Mouse (Mus musculus) MEL (cell line): ENCODE measurements around the gene 9530077C05Rik. TPM values are rescaled to one million over a fixed set of nuclear protein-coding genes. Genes with fewer than 3 reads are reported as not detected.

Source experiments
- DNase-seq: peaks from one replicate; pipeline ENCODE4 v3.0.0; 2011; ENCODE audit warnings: low read depth, low spot score
- H3K27ac ChIP-seq: 2 replicates; pipeline ENCODE4 v1.5.1; 2012; ENCODE audit warnings: low read depth, mild to moderate bottlenecking, control low read depth, low read length, moderate library complexity; ENCODE audit not compliant: control insufficient read depth
- H3K27me3 ChIP-seq, 2 experiments: fragments of 150-350 bp in 1 of 2; sonication (generic) in 1 of 2; 2 replicates each; pipeline ENCODE4 v1.6.1; 2012; ENCODE audit warnings: low read length in 2 of 2, mild to moderate bottlenecking in 2 of 2, improper control_type of control experiment in 1 of 2, moderate library complexity in 1 of 2; ENCODE audit not compliant: insufficient read depth in 2 of 2, control insufficient read depth in 1 of 2
- H3K36me3 ChIP-seq, 2 experiments: 2 replicates each; pipeline ENCODE4 v1.6.1; 2012 to 2014; ENCODE audit warnings: low read length in 2 of 2, improper control_type of control experiment in 1 of 2, inconsistent platforms in 1 of 2, mild to moderate bottlenecking in 1 of 2; ENCODE audit not compliant: insufficient read depth in 2 of 2, control insufficient read depth in 1 of 2
- H3K4me1 ChIP-seq, 2 experiments: fragments of 150-350 bp in 1 of 2; sonication (generic) in 1 of 2; 2 replicates each; pipeline ENCODE4 v1.6.1; 2012; ENCODE audit warnings: low read length in 2 of 2, improper control_type of control experiment in 1 of 2, mild to moderate bottlenecking in 1 of 2; ENCODE audit not compliant: insufficient read depth in 2 of 2, control insufficient read depth in 1 of 2
- H3K4me3 ChIP-seq, 2 experiments: fragments of 150-350 bp in 1 of 2; sonication (generic) in 1 of 2; 2 replicates each; pipeline ENCODE4 v1.5.1; 2012; ENCODE audit warnings: low read depth in 2 of 2, low read length in 2 of 2, mild to moderate bottlenecking in 2 of 2, moderate library complexity in 2 of 2, control low read depth in 1 of 2, improper control_type of control experiment in 1 of 2; ENCODE audit not compliant: control insufficient read depth in 1 of 2, insufficient read depth in 1 of 2
- H3K79me2 ChIP-seq: 2 replicates; pipeline ENCODE4 v1.6.1; 2012; ENCODE audit warnings: mild to moderate bottlenecking, low read length, moderate library complexity; ENCODE audit not compliant: control insufficient read depth, poor library complexity, insufficient read depth
- H3K9ac ChIP-seq: 2 replicates; pipeline ENCODE4 v1.6.1; 2012; ENCODE audit warnings: low read depth, mild to moderate bottlenecking, control low read depth, low read length, moderate library complexity; ENCODE audit not compliant: control insufficient read depth, poor library complexity, severe bottlenecking
- H3K9me3 ChIP-seq: fragments of 150-350 bp; sonication (generic); replicated peaks from 2 replicates; pipeline ENCODE4 v1.6.1; 2012; ENCODE audit warnings: mild to moderate bottlenecking, low read length, improper control_type of control experiment, moderate library complexity; ENCODE audit not compliant: insufficient read depth
- CHD1 ChIP-seq: IDR thresholded peaks from 2 replicates; pipeline ENCODE4 v1.6.1; 2012; ENCODE audit warnings: low read depth, mild to moderate bottlenecking, inconsistent platforms, low read length, improper control_type of control experiment
- CHD2 ChIP-seq: IDR thresholded peaks from 2 replicates; pipeline ENCODE4 v1.6.1; 2011; ENCODE audit warnings: low read length, improper control_type of control experiment
- CTCF ChIP-seq, 3 experiments: IDR thresholded peaks in 2 of 3; conservative IDR thresholded peaks in 1 of 3; 2 replicates each; pipeline ENCODE4 v1.5.1; 2011 to 2012; ENCODE audit warnings: low read length in 3 of 3, low read depth in 2 of 3, mild to moderate bottlenecking in 2 of 3, improper control_type of control experiment in 1 of 3, inconsistent platforms in 1 of 3, mixed read lengths in 1 of 3, moderate library complexity in 1 of 3; ENCODE audit not compliant: control insufficient read depth in 1 of 3, insufficient read depth in 1 of 3, poor library complexity in 1 of 3, severe bottlenecking in 1 of 3
- ELF1 ChIP-seq: IDR thresholded peaks from 2 replicates; pipeline ENCODE4 v1.6.1; 2014; ENCODE audit warnings: low read depth, mild to moderate bottlenecking, inconsistent platforms, low read length, improper control_type of control experiment, moderate library complexity
- GATA1 ChIP-seq: IDR thresholded peaks from 2 replicates; pipeline ENCODE4 v1.6.1; 2011; ENCODE audit warnings: low read depth, low read length, improper control_type of control experiment
- MAX ChIP-seq: IDR thresholded peaks from 2 replicates; pipeline ENCODE4 v1.6.1; 2011; ENCODE audit warnings: low read length, improper control_type of control experiment
- MAZ ChIP-seq: IDR thresholded peaks from 2 replicates; pipeline ENCODE4 v1.6.1; 2012; ENCODE audit warnings: low read depth, mild to moderate bottlenecking, inconsistent platforms, low read length, improper control_type of control experiment
- MXI1 ChIP-seq: IDR thresholded peaks from 2 replicates; pipeline ENCODE4 v1.6.1; 2011; ENCODE audit warnings: mild to moderate bottlenecking, low read depth, low read length, improper control_type of control experiment
- MYB ChIP-seq: IDR thresholded peaks from 2 replicates; pipeline ENCODE4 v1.6.1; 2011; ENCODE audit warnings: mild to moderate bottlenecking, low read depth, low read length, improper control_type of control experiment
- MYC ChIP-seq: IDR thresholded peaks from 2 replicates; pipeline ENCODE4 v1.6.1; 2011; ENCODE audit warnings: low read depth, mild to moderate bottlenecking, low read length, improper control_type of control experiment, moderate library complexity
- NRF1 ChIP-seq: IDR thresholded peaks from 2 replicates; pipeline ENCODE4 v1.6.1; 2014; ENCODE audit warnings: low read depth, mild to moderate bottlenecking, inconsistent platforms, low read length, improper control_type of control experiment, moderate library complexity; ENCODE audit not compliant: poor library complexity, insufficient read depth, severe bottlenecking
- POLR2A ChIP-seq, 2 experiments: IDR thresholded peaks; 2 replicates each; pipeline ENCODE4 v1.6.1; 2011 to 2012; ENCODE audit warnings: low read length in 2 of 2, mild to moderate bottlenecking in 2 of 2, control low read depth in 1 of 2, improper control_type of control experiment in 1 of 2, low read depth in 1 of 2, moderate library complexity in 1 of 2; ENCODE audit not compliant: control insufficient read depth in 1 of 2, insufficient read depth in 1 of 2, poor library complexity in 1 of 2
- POLR2AphosphoS2 ChIP-seq: IDR thresholded peaks from 2 replicates; pipeline ENCODE4 v1.6.1; 2011; ENCODE audit warnings: low read length, improper control_type of control experiment
- TBP ChIP-seq: IDR thresholded peaks from 2 replicates; pipeline ENCODE4 v1.8.0; 2011; ENCODE audit warnings: low read depth, low read length, improper control_type of control experiment
- UBTF ChIP-seq: IDR thresholded peaks from 2 replicates; pipeline ENCODE4 v1.6.1; 2012; ENCODE audit warnings: low read depth, mild to moderate bottlenecking, inconsistent platforms, low read length, improper control_type of control experiment, moderate library complexity, borderline replicate concordance; ENCODE audit not compliant: insufficient read depth
- USF1 ChIP-seq: IDR thresholded peaks from 2 replicates; pipeline ENCODE4 v1.6.1; 2014; ENCODE audit warnings: low read depth, mild to moderate bottlenecking, inconsistent platforms, low read length, improper control_type of control experiment, moderate library complexity
- ZC3H11A ChIP-seq: IDR thresholded peaks from 2 replicates; pipeline ENCODE4 v1.6.1; 2012; ENCODE audit warnings: low read depth, mild to moderate bottlenecking, inconsistent platforms, low read length, improper control_type of control experiment
- ZKSCAN1 ChIP-seq: IDR thresholded peaks from 2 replicates; pipeline ENCODE4 v1.6.1; 2012; ENCODE audit warnings: low read depth, mild to moderate bottlenecking, inconsistent platforms, low read length, improper control_type of control experiment, moderate library complexity
- ZNF384 ChIP-seq: IDR thresholded peaks from 2 replicates; pipeline ENCODE4 v1.6.1; 2012; ENCODE audit warnings: low read depth, mild to moderate bottlenecking, inconsistent platforms, low read length, improper control_type of control experiment
- polyA plus RNA-seq, 2 experiments: library from polyadenylated mRNA; stranded (reverse) in 1 of 2; unstranded in 1 of 2; fragments of >175 nt in 1 of 2; fragments of >200 nt in 1 of 2; gene quantifications; 2 replicates each; pipeline versions ENCODE4 v1.2.1 to v1.2.4; 2012; ENCODE audit warnings: low replicate concordance in 2 of 2, low read depth in 1 of 2; ENCODE audit not compliant: insufficient read length in 2 of 2, insufficient read depth in 1 of 2, missing spikeins in 1 of 2
- total RNA-seq: library from RNA; depleted of rRNA; stranded (reverse); fragments of 300-350 nt; gene quantifications from 2 replicates; pipeline ENCODE4 v1.2.3, GENCODE M21; 2012

Gene 9530077C05Rik
- total and polyA plus RNA-seq, 3 experiments = 4.1 to 6.9 TPM; not detected in 1

DNA sequence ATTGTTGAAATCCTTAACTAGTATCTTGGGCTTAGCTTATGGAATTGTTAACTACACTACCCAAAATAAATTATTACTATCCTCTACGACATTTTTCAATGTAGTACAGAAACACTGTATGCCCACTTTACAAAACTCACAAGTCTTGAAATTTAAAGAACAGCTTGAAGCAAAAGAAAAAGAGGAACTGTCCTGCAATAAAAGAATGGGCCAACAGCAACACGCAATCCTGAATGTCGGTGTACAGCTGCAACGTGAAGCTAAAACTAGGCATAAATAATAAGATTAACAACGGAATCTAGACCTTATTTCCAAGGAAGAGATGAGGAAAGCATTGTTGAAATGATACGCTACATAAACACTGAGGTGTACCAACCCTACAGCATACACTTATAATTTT, 23.4 kb upstream of the 9530077C05Rik start:
- Histone ChIP-seq H3K36me3 (peaks cover 40 to 51% of the 10 kb centered on the region in 2 experiments), H3K79me2 (peaks cover 57% of the 10 kb centered on the region), H3K27ac (peak overlapping the region; percentile 90), H3K4me1 (peaks cover 21 to 39% of the 10 kb centered on the region in 2 experiments), H3K9ac (peak overlapping the region; percentile 81), H3K4me3 (peak overlapping the region; percentile 73 to 75), H3K9me3 (no peaks in the 10 kb centered on the region), H3K27me3 (no peaks in the 10 kb centered on the region)
- TF ChIP-seq MAX (no peak), ZNF384 (no peak), CHD1 (no peak), POLR2AphosphoS2 (no peak), USF1 (no peak), MYB (no peak), ZC3H11A (no peak), ELF1 (no peak), GATA1 (no peak), MYC (no peak), NRF1 (no peak), MXI1 (no peak)
- peak; percentile 97 for DNase-seq

DNA sequence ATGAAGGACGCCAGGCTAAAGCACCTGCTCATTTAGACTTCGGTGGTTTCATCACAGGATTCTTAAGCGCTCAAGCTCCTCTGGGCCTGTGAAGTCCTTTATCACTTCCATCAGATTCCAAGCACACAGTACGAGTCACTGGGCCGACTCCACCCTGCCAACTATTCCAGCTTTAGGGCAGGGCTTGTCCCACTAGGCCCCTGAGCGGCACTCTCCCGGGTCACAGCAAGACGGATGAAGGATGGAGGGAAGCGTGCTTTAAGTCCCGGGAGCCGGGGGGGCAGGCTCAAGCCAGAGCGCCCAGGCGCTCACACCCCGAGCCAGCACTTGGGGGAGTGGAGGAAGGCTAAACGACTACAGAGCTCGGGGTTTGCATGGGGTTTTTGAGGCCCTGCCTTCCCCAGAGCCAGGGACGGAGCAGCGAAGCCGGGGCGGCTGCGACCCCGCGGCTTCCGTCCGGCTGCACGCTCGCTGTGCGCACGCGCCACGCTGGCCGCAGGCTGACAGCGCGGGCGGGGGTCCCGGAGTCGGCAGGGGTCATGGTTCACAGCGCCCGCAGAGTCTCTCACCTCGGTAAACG, 22.8 kb upstream of the 9530077C05Rik start:
- peak; percentile 93 for DNase-seq
- TF ChIP-seq TBP = no peak
- TF ChIP-seq UBTF = no peak
- peak in 1 of 2 experiments; percentile 47; a peak in 1 of 4 replicates for TF ChIP-seq POLR2A (IDR thresholded peaks at IDR 0.05; ENCODE audit: control insufficient read depth in 1 of 2, insufficient read depth in 1 of 2, low read depth in 1 of 2, low read length in 2 of 2, poor library complexity in 1 of 2)
- TF ChIP-seq MAZ = no peak
- TF ChIP-seq ZKSCAN1 = no peak
- TF ChIP-seq CHD2 = no peak
- 0 out of 6 replicates have a peak, but pooled peaks of 1 of the 3 experiments have one; percentile 7 for TF ChIP-seq CTCF (IDR thresholded peaks at IDR 0.05 in 2 of 3, conservative IDR thresholded peaks at IDR 0.05 in 1 of 3; ENCODE audit: control insufficient read depth in 1 of 3, insufficient read depth in 1 of 3, low read depth in 2 of 3, low read length in 3 of 3, poor library complexity in 1 of 3, severe bottlenecking in 1 of 3)
- no peak for TF ChIP-seq GATA1

More for the DNA sequence above, 22.8 kb upstream of the 9530077C05Rik start:
- no peaks in the 10 kb centered on the region for H3K27me3 ChIP-seq
- H3K27ac ChIP-seq = peak overlapping the region; percentile 90
- peaks cover 21 to 38% of the 10 kb centered on the region in 2 experiments for H3K4me1 ChIP-seq
- H3K79me2 ChIP-seq = peaks cover 51% of the 10 kb centered on the region
- no peaks in the 10 kb centered on the region for H3K9me3 ChIP-seq
- peak overlapping the region; percentile 73 to 75 for H3K4me3 ChIP-seq
- peaks cover 34 to 46% of the 10 kb centered on the region in 2 experiments for H3K36me3 ChIP-seq
- H3K9ac ChIP-seq = peak overlapping the region; percentile 81
